Mouse (Mus musculus): ENCODE measurements at regions not wholly inside any gene's neighbourhood (a gene's known extent, or its start where the extent isn't known, plus 50 kb on each side); places are given as distances from the start of the nearest gene placed in this dataset.

DNA sequence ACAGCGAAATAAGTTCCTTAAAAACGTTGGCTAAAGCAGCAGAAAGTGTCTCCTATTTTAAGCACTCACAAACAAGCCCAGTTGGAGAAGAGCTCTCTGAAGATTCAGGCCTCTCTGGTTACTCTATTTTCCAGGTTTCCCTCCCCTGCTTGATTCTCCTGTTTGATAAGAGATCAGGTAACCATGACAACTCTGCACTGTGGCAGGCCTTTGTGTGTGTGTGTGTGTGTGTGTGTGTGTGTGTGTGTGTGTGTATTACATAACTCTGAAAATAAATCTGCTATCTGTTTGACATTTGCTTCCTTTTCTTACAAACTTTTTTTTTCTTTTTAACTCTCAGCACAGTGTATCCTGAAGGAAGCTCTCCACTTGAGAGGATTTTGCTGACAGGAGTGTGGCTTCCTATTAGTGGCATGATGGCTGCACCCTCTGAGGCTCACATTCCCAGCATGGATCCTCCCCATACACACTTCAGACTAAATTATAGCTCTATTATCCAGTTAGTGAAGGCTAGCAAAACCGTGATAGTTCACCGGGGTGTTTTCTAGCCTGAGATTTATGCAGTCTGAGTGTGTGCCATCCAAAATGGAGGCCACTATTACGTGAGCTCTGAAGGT, 135.1 kb upstream of the Fndc3a start:
- no peaks in the 10 kb centered on the region for H3K9me3 ChIP-seq (replicated peaks; ENCODE audit: control insufficient read depth, low read length)
- no peaks in the 10 kb centered on the region for H3K27me3 ChIP-seq (ENCODE audit: control insufficient read depth, insufficient read depth, low read length)
- no peak overlapping the region for H3K4me3 ChIP-seq (ENCODE audit: low read length)
- H3K36me3 ChIP-seq (ENCODE audit: control insufficient read depth, insufficient read depth): no peaks in the 10 kb centered on the region
- no peak overlapping the region for H3K9ac ChIP-seq (ENCODE audit: low read length)
- H3K4me1 ChIP-seq (ENCODE audit: control insufficient read depth, insufficient read depth, low read length): no peaks in the 10 kb centered on the region
- 63% methylated on average over 5 of the region's 5 CpGs for WGBS
- no peak overlapping the region for H3K27ac ChIP-seq (ENCODE audit: low read length)
- no peak for ATAC-seq (replicated peaks; ENCODE audit: extremely low read depth, insufficient read depth, low FRiP score)
- H3K4me2 ChIP-seq (ENCODE audit: low read depth, low read length): no peak overlapping the region

GRCm38 (mm10) chr14:72841753-72842152, 131.9 kb upstream of the Fndc3a start:
- H3K9me3 ChIP-seq (replicated peaks; ENCODE audit: control insufficient read depth, low read length): no peaks in the 10 kb centered on the region
- no peak overlapping the region for H3K4me2 ChIP-seq (ENCODE audit: low read depth, low read length)
- 82% methylated on average over 1 of the region's 1 CpGs for WGBS
- no peak overlapping the region for H3K9ac ChIP-seq (ENCODE audit: low read length)
- H3K4me1 ChIP-seq (ENCODE audit: control insufficient read depth, insufficient read depth, low read length): no peaks in the 10 kb centered on the region
- no peak for ATAC-seq (replicated peaks; ENCODE audit: extremely low read depth, insufficient read depth, low FRiP score)
- H3K27ac ChIP-seq (ENCODE audit: low read length): no peak overlapping the region
- no peaks in the 10 kb centered on the region for H3K27me3 ChIP-seq (ENCODE audit: control insufficient read depth, insufficient read depth, low read length)
- no peak overlapping the region for H3K4me3 ChIP-seq (ENCODE audit: low read length)
- H3K36me3 ChIP-seq (ENCODE audit: control insufficient read depth, insufficient read depth): no peaks in the 10 kb centered on the region

DNA sequence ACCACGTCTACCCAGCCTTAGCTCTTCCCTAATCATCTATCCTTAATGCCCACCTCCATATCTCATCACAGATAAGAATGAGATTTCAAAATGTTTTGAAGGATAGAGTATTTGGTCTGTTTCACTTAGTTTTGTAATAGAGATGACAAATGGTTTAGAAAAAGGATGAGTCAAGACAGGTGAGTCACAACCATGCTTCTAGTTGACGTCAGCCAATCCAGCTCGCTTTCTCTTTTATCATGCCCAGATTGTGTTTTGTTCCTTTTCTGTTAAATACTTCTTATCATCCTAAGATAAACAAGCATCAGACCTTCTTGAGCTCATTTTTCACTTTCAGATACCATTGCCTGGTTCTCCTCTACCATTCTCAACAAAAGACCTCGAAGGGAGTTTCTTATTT, 125.4 kb upstream of the Fndc3a start:
- H3K27me3 ChIP-seq (ENCODE audit: control insufficient read depth, insufficient read depth, low read length): no peaks in the 10 kb centered on the region
- no peak overlapping the region for H3K4me3 ChIP-seq (ENCODE audit: low read length)
- H3K27ac ChIP-seq (ENCODE audit: low read length): no peak overlapping the region
- H3K9ac ChIP-seq (ENCODE audit: low read length): no peak overlapping the region
- WGBS: 64% methylated on average over 4 of the region's 4 CpGs
- ATAC-seq (replicated peaks; ENCODE audit: extremely low read depth, insufficient read depth, low FRiP score): no peak
- no peaks in the 10 kb centered on the region for H3K36me3 ChIP-seq (ENCODE audit: control insufficient read depth, insufficient read depth)
- no peaks in the 10 kb centered on the region for H3K4me1 ChIP-seq (ENCODE audit: control insufficient read depth, insufficient read depth, low read length)
- H3K9me3 ChIP-seq (replicated peaks; ENCODE audit: control insufficient read depth, low read length): no peaks in the 10 kb centered on the region
- no peak overlapping the region for H3K4me2 ChIP-seq (ENCODE audit: low read depth, low read length)

GRCm38 (mm10) chr14:72829261-72829660, 119.5 kb upstream of the Fndc3a start:
- ATAC-seq (replicated peaks; ENCODE audit: extremely low read depth, insufficient read depth, low FRiP score): no peak
- Histone ChIP-seq H3K4me2 (ENCODE audit: low read depth, low read length) (no peak overlapping the region), H3K4me3 (ENCODE audit: low read length) (no peak overlapping the region), H3K27me3 (ENCODE audit: control insufficient read depth, insufficient read depth, low read length) (no peaks in the 10 kb centered on the region), H3K9ac (ENCODE audit: low read length) (no peak overlapping the region), H3K36me3 (ENCODE audit: control insufficient read depth, insufficient read depth) (no peaks in the 10 kb centered on the region), H3K9me3 (replicated peaks; ENCODE audit: control insufficient read depth, low read length) (no peaks in the 10 kb centered on the region), H3K4me1 (ENCODE audit: control insufficient read depth, insufficient read depth, low read length) (no peaks in the 10 kb centered on the region), H3K27ac (ENCODE audit: low read length) (no peak overlapping the region)
- WGBS: 45% methylated on average over 5 of the region's 5 CpGs

DNA sequence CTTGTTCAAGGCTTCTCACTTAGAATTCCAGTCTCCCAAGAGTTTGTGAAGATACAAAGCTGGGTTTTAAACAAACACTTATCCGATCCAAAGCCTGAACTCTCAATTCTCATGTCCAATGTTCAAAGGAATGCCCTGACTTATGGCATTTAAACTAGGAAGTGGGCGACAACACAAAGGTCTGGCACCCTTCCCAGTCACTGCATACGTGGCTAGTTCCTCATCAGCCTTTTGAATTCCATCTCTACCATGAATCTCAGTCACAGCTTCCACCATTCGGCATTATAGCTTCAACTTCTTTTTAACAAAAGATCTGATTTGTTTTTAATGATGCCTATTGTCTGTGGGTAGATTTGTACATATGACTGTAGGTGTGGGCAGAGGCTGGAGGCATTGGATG, 115.7 kb upstream of the Fndc3a start:
- WGBS: 45% methylated on average over 4 of the region's 4 CpGs
- H3K9ac ChIP-seq (ENCODE audit: low read length): no peak overlapping the region
- H3K4me2 ChIP-seq (ENCODE audit: low read depth, low read length): no peak overlapping the region
- no peaks in the 10 kb centered on the region for H3K27me3 ChIP-seq (ENCODE audit: control insufficient read depth, insufficient read depth, low read length)
- no peak overlapping the region for H3K27ac ChIP-seq (ENCODE audit: low read length)
- ATAC-seq (replicated peaks; ENCODE audit: extremely low read depth, insufficient read depth, low FRiP score): no peak
- H3K4me3 ChIP-seq (ENCODE audit: low read length): no peak overlapping the region
- no peaks in the 10 kb centered on the region for H3K36me3 ChIP-seq (ENCODE audit: control insufficient read depth, insufficient read depth)
- no peaks in the 10 kb centered on the region for H3K9me3 ChIP-seq (replicated peaks; ENCODE audit: control insufficient read depth, low read length)
- no peaks in the 10 kb centered on the region for H3K4me1 ChIP-seq (ENCODE audit: control insufficient read depth, insufficient read depth, low read length)

DNA sequence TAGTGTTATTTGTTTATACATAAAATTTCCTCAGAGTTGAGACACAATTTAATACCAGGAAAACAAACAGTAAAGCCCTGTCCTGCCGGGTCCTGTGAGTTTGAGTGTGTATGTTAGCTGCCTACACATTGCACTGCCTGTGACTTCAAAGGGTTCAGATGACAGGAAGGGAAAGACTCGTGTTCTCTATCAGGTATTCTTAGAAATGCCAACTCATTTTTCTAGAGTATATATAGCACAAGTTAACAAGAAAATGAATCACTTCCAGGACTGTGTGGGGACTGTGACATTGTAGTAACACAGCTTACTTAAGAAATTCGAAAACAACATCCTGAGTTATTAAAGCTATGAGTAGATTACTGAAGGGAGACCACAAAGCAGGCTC, 112.4 kb upstream of the Fndc3a start:
- Histone ChIP-seq H3K9ac (ENCODE audit: low read length) (no peak overlapping the region), H3K27ac (ENCODE audit: low read length) (no peak overlapping the region), H3K4me3 (ENCODE audit: low read length) (no peak overlapping the region), H3K4me1 (ENCODE audit: control insufficient read depth, insufficient read depth, low read length) (no peaks in the 10 kb centered on the region), H3K27me3 (ENCODE audit: control insufficient read depth, insufficient read depth, low read length) (no peaks in the 10 kb centered on the region), H3K4me2 (ENCODE audit: low read depth, low read length) (no peak overlapping the region), H3K36me3 (ENCODE audit: control insufficient read depth, insufficient read depth) (no peaks in the 10 kb centered on the region), H3K9me3 (replicated peaks; ENCODE audit: control insufficient read depth, low read length) (no peaks in the 10 kb centered on the region)
- WGBS: 24% methylated on average over 3 of the region's 3 CpGs
- no peak for ATAC-seq (replicated peaks; ENCODE audit: extremely low read depth, insufficient read depth, low FRiP score)

DNA sequence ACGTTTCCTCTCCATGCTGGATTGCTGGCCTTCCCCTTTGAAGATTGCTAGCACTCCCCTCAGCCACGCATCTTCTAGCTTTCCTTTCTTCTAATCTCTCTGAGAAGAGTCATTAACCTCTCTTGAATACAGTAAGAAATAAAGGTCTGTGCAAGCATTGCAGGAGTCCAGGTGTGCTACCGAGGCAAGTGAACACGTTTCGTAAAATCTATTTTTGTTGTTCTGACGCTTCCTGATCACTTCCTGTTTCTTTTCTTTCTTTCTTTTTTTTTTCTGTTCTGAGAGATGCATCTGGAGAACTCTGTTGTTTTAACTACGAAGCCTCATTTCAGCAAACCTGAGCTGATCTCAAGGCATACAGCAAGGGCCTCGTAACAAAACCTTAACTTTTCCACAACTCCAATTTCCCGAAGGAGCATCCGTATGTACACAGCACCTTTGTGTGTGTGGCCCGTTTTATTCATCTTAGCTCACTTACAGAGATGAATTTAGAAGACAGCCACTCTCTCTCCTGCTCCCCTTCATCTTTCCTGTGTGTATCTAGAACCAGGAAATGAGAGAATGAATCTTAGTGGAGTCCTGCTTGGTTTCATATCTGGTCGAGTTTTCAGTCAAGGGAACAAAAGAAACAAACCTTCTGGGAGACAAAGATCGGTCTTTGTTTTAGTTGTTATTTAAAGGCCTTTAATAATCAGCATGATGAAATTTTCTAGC, 111.9 kb upstream of the Fndc3a start:
- H3K27me3 ChIP-seq (ENCODE audit: control insufficient read depth, insufficient read depth, low read length): no peaks in the 10 kb centered on the region
- no peak for ATAC-seq (replicated peaks; ENCODE audit: extremely low read depth, insufficient read depth, low FRiP score)
- H3K36me3 ChIP-seq (ENCODE audit: control insufficient read depth, insufficient read depth): no peaks in the 10 kb centered on the region
- H3K4me1 ChIP-seq (ENCODE audit: control insufficient read depth, insufficient read depth, low read length): no peaks in the 10 kb centered on the region
- H3K9ac ChIP-seq (ENCODE audit: low read length): no peak overlapping the region
- H3K27ac ChIP-seq (ENCODE audit: low read length): 0 out of 2 replicates have a peak overlapping the region, but pooled peaks have one; percentile 12
- H3K9me3 ChIP-seq (replicated peaks; ENCODE audit: control insufficient read depth, low read length): no peaks in the 10 kb centered on the region
- WGBS: 65% methylated on average over 13 of the region's 13 CpGs
- no peak overlapping the region for H3K4me2 ChIP-seq (ENCODE audit: low read depth, low read length)
- H3K4me3 ChIP-seq (ENCODE audit: low read length): no peak overlapping the region

DNA sequence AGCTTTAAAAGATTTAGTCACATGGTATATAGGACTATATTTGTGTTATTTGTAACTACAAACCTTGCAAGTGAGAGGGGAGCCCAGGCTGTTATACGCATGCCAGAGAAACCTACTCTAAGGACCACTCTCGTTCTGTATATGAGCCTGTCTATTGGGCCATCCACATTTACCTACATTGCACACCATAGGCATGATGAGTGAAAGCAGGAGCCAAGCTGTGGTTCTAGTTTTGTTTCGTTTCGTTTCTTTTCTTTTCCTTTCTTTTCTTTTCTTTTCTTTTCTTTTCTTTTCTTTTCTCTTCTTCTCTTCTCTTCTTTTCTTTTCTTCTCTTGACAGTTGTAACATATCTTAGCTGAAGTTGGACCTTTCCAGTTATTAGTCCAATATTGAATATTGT, 109.2 kb upstream of the Fndc3a start:
- Histone ChIP-seq H3K4me3 (ENCODE audit: low read length) (no peak overlapping the region), H3K27me3 (ENCODE audit: control insufficient read depth, insufficient read depth, low read length) (no peaks in the 10 kb centered on the region), H3K9ac (ENCODE audit: low read length) (no peak overlapping the region), H3K27ac (ENCODE audit: low read length) (no peak overlapping the region), H3K4me1 (ENCODE audit: control insufficient read depth, insufficient read depth, low read length) (no peaks in the 10 kb centered on the region), H3K9me3 (replicated peaks; ENCODE audit: control insufficient read depth, low read length) (no peaks in the 10 kb centered on the region), H3K4me2 (ENCODE audit: low read depth, low read length) (no peak overlapping the region), H3K36me3 (ENCODE audit: control insufficient read depth, insufficient read depth) (no peaks in the 10 kb centered on the region)
- ATAC-seq (replicated peaks; ENCODE audit: extremely low read depth, insufficient read depth, low FRiP score): no peak
- 89% methylated on average over 4 of the region's 4 CpGs for WGBS

DNA sequence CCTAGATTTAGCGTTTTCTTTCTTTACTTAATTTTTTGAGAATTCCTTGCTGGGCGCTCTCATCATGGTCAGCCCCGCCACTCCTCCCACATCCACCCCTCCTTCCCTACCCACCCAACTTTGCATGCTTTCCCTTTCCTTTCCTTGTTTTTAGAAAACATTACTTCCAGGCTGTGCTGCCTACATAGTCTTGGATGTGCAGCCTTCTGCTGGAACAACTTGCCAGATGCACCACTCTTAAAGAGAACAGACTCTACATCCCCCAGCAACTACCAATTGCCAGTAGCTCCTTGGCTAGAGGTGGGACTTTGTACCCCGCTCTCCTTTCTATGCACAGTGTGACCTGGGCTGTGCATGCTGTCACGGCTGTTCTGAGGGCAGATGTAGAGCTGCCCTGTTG, 108.0 kb upstream of the Fndc3a start:
- Histone ChIP-seq H3K9ac (ENCODE audit: low read length) (no peak overlapping the region), H3K9me3 (replicated peaks; ENCODE audit: control insufficient read depth, low read length) (no peaks in the 10 kb centered on the region), H3K27ac (ENCODE audit: low read length) (no peak overlapping the region), H3K4me1 (ENCODE audit: control insufficient read depth, insufficient read depth, low read length) (no peaks in the 10 kb centered on the region), H3K4me2 (ENCODE audit: low read depth, low read length) (no peak overlapping the region), H3K27me3 (ENCODE audit: control insufficient read depth, insufficient read depth, low read length) (no peaks in the 10 kb centered on the region), H3K36me3 (ENCODE audit: control insufficient read depth, insufficient read depth) (no peaks in the 10 kb centered on the region), H3K4me3 (ENCODE audit: low read length) (no peak overlapping the region)
- ATAC-seq (replicated peaks; ENCODE audit: extremely low read depth, insufficient read depth, low FRiP score): no peak
- 83% methylated on average over 5 of the region's 5 CpGs for WGBS
